Mouse (Mus musculus) megakaryocyte, adult 5-6 weeks (primary cell): ENCODE data around the gene Gm26741. TPM values are rescaled to one million over a fixed set of nuclear protein-coding genes. Genes with fewer than 3 reads are reported as not detected.
"Not testable (repeated sequence)": the region's sequence is repeated elsewhere in the genome, so short reads cannot be mapped to it uniquely, and the experiment has no call there.

Experiments
- ATAC-seq: 2 replicates; pipeline ENCODE4 v1.8.0; 2016; ENCODE audit warnings: mild to moderate bottlenecking, inconsistent platforms; ENCODE audit not compliant: poor library complexity, severe bottlenecking
- total RNA-seq, 2 experiments: library from RNA; stranded (forward) in 1 of 2; stranded (reverse) in 1 of 2; fragments of 153-499, 151-499 nt in 1 of 2; fragments of 221-1000, 200-1000 nt in 1 of 2; gene quantifications; 2 replicates each; pipeline versions ENCODE4 v1.2.3 to v1.2.4; 2015 to 2017

The Gm26741 gene
- not detected in 2 replicates for total RNA-seq (2015)
- total RNA-seq (2017) = not detected in 2 replicates

DNA sequence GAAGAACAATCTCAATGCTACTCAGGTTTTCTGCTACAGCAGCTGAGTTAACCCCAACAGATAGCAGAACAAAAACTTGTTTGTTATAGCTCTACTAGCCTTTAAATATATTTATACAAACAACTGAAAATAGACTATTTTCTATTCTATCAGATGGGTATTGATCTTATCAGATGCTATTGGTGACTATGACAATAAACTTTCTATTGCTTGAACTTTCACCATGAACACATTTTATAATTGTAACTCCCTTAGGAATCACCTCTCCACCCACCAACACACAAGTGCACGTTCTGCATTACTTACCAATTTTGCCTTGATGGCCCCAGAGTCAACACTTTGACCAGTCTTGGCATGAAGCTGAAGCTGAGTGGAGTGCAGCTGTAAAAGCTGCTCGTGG is at the start of gene Gm26741:
Gm26741 (plus strand) TSS at position 301 of the 400 bp plus-strand sequence.
- no peak for ATAC-seq

DNA sequence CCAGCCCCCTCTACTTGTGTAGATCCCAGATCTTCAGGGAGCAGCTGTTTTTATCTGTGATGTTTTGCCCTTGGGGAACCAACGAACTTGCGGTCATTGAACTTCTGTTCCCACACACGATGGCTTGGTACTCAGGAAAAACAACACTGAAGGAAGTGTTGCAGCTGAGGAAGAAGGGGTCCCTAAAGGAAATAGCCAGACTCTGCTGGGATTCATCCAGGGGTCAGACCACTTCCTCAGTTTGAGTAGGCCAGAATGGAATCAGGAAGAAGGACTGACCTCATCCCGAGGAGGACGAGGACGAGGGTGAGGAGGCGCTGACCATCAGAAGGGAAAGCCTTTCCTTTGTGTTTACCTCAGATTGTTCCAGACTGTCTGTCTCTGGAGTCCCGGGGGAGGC is 49.4 kb upstream of the Gm26741 start:
- ATAC-seq = no peak

DNA sequence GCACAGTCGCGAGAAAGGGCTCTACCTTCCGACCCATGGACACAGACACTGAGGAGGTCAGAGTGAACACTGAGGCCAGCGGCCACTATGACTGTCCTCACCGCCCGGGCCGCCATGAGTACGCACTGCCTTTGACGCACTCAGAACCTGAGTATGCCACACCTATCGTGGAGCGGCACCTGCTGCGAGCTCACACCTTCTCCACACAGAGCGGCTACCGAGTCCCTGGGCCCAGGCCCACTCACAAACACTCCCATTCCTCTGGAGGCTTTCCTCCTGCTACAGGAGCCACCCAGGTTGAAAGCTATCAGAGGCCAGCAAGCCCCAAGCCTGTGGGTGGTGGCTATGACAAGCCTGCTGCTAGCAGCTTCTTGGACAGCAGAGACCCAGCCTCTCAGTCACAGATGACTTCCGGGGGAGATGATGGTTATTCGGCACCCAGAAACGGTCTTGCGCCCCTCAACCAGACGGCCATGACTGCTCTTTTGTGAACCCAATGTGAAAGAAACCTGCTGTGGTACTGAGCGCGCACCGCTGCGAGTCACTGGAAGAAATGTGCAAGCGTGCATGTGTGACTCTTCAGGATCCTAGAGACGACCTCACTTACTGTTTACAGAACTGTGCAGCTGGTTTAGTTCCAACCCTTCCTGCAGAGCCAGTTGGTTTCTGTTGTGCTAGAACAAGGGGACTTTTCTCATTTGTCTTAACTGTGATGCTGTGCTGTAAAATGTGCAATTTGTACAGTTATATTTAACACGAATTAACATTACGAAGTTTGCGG is 38.9 kb upstream of the Gm26741 start:
- no peak for ATAC-seq

DNA sequence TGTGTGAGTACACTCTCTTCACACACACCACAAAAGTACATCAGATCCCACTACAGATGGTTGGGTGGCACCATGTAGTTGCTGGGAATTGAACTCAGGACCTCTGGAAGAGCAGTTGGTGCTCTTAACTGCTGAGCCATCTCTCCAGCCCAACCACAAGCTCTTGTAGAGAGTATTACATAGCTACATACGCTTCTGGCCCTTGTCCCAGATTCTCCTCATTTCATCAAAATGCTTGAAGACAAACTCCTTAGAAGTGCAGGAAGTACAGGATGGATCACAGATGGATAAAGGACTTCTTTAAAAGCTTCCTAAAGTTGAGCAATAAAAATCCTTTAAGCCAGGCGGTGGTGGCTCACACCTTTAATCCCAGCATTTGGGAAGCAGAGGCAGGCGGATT is 36.6 kb upstream of the Gm26741 start:
- ATAC-seq = no peak

DNA sequence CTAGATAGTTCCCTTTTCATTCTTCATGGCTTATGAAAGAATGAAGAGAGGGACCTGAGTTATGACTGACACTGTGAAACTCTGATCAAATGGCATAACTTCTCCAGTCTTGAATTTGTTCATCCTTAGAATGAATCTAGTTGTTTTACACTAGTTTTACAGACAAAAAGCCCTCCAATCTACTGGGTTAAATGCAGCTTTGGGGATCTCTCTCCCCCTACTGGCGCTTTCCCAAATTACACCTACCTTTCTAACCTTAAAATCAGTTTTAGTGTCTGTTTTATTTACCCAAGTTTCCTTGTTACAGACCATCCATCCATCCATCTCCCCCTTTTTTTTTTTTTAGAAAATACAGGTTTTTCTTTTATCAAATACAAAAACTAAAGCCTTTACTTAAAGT is 27.6 kb upstream of the Gm26741 start:
- 0 out of 2 replicates have a peak, but pooled peaks have one; percentile 43 for ATAC-seq

DNA sequence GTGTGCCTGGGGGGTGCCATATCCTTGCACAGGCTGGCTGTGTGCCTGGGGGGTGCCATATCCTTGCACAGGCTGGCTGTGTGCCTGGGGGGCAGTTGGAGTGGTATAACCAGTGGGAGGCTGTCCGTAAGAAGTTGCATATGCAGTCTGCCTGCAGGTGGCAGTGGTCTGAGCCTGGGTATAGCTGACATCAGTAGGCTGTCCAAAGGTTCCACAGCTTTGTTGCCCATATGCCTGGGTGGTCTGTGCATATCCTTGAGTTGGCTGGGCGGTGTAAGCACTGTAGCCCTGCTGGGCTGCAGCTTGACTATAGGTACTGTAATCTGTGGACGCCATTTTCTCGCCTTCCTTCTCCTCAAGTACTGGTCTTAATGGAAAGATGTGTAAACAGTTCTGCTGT is 15.2 kb upstream of the Gm26741 start:
- ATAC-seq = not testable (repeated sequence)

DNA sequence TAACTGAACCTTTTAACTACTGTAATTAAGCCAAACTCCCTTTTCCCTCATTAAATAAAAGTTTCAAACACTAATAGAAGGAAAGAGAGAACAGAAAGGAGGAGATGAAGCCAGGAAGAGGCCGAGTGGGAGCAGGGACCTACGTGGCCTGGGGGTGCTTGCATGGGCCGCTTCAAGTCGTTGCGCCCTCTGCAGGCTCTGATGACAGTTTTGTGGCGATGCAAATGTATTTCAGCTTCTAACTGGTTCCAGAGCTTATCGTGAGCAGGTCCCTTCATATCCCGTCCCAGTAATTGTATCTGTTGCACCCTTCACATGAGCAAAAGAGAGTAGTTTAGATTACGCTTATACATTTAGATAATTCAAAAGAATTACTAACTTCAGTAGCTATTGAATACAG is 5.4 kb upstream of the Gm26741 start:
- ATAC-seq = no peak

DNA sequence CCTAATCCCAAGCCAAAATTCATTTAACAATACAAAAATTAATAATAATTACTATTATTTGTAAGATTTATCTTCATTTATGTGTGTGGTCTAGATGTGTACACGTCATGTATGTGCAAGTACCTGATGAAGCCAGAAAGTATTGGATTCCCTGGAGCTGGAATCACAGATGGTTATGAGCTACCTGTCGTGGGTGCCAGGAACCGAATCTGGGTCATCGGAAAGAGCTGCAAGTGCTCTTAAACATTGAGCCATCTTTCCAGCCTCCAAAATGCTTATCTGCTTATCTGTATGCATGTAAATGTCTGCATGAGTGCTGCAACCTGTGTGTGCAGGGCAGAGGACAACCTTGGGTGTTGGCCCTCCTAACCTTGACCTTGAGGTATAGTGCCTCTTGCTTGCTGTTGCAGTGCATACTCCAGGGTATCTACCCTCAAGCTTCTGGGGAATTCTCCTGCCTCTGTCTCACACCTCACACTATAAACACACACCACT is 1.7 kb downstream of the Gm26741 start:
- ATAC-seq = no peak

DNA sequence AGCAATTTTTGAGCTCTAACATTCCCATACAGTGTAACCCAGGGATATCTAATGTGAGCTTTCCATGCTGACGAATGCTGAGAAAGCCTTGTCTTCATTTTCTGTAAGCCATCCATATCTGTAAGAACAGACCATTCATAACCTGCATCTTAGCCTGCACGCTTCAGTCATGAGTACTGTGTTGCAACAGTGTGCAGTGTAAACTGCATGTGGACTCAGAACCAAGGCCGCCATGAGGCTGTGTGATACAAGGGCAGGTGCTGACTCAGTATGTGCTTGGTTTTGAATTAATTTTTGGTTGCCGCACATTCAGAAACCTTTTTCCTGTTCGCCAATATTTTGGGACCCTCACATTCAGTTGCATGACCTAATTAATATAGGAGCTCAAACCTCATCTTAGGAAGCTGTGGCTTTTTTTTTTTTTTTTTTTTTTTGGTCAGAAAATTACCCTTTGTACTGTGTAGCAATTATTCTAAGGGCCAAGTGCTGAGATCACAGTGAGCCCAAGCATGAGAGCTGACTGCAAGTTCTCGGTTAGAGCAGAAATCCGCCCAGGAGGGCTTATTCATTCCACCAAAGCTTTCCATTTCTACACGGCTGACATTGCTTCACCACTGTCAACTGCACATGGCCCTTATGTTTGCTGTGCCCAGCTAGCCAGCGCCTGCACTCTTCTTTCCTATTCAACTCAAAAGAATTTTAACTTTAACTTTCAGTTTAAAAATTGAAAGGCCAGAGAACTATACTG is 2.5 kb downstream of the Gm26741 start:
- ATAC-seq = no peak

DNA sequence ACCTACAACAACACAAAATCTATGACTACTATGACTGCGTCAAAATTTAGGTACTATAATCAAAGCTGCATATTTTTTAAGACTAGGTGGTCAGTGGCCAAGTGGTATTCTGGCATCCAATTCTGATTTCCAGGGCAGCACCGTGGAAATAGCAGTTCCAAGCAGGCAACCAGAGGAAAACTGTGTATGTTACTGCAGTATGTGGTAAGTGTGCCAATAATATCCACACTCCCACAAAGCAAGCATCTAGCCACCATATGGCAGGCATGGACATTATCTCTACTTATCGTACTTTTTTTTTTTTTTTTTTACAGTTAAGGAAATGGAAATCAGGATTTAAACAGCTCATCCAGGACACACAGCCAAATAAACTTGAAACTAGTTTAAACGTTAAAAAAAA is 9.8 kb downstream of the Gm26741 start:
- no peak for ATAC-seq

DNA sequence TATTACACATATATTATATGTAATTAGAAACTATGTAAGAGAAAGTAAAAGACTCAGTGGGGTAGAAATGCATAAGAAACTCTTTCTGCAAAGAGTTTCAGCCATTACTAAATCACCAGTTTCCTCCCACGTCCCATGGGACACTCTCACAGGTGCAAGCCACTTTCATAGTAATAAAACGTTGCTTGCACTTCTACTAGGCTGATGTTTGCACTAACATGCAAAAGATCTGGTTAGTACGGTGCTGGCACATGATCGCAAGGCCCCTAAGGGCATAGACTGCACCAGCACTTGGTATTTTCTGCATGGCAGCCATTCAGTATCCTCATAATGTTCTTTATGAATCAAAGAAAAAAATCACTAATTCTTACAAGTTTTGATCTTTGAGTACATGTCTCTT is 15.3 kb downstream of the Gm26741 start:
- ATAC-seq = no peak

DNA sequence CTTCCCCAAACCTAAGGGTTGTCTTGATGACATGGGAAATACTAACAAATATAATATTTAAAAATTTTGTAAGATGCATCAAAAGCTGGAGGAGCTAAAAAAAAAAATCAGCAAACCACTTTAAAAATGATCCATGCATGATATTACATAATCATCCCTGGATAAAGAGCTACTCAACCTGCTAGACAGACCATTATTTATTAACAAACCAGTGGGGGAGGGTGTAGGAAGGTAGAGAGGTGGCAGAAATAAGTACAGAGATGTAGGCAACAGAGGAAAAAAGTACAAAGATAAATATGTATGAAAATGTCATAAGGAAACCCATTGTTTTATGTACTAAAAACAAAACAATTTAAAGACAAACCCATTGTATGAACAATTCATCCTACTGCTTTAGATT is 16.1 kb downstream of the Gm26741 start:
- ATAC-seq = no peak

DNA sequence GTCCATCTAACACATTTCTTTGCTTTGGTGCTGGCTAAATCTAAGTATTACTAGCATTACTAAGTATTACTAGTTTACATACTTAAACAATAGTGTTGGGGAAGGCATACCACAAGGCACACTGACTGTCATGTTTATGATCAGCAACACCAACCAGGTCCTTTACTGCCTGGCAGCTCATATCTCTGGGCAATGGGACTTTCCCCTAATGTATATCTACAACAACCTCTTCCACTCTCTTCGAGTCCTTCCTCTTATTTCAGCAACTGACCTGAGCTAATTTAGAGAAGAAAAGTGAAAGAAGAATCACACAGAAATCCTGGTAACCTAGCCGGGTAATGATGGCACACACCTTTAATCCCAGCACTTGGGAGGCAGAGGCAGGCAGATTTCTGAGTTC is 17.9 kb downstream of the Gm26741 start:
- peak; percentile 39; the same call in 1 of the 2 replicates for ATAC-seq

DNA sequence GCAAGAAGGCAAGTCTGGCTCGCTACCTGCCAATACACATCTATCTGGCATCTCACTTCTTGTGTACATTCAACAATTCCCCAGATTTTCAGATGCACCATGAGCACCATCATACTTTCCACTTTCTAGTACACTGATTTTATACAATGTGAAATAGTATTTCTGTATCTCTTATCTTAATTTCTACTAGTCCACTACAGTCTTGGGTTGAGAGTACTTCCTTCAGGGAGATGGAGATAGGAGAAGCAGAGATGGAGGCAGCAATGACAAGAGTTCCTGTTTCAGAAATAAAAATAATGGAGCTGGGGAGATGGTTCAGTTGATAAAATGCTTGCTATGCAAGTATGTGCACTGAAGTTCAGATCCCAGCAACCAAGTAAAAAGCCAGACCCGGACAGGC is 19.2 kb downstream of the Gm26741 start:
- ATAC-seq = no peak

DNA sequence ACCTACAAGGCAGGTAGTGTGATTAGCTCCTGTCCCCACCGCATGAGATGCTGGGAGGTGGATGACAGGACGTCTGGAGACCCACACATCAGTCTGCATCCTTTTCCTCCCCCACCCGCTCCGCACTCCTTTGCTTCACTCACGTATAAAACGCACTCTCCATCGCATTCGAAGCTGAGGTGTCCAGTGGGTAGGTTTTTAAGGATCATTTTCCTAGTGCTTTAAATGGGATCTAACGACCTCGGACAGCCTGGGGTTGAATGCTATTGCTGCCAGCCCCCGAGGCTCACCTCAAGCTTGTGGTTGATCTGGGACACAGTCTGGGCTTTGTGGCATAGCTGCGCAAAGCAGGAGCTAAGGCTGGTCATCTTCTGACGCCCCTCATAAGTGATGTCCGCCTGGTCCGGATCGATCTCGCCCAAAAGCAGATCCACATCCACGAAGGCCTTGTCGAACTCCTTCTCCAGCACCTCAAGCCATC is 22.8 kb downstream of the Gm26741 start:
- ATAC-seq = no peak

DNA sequence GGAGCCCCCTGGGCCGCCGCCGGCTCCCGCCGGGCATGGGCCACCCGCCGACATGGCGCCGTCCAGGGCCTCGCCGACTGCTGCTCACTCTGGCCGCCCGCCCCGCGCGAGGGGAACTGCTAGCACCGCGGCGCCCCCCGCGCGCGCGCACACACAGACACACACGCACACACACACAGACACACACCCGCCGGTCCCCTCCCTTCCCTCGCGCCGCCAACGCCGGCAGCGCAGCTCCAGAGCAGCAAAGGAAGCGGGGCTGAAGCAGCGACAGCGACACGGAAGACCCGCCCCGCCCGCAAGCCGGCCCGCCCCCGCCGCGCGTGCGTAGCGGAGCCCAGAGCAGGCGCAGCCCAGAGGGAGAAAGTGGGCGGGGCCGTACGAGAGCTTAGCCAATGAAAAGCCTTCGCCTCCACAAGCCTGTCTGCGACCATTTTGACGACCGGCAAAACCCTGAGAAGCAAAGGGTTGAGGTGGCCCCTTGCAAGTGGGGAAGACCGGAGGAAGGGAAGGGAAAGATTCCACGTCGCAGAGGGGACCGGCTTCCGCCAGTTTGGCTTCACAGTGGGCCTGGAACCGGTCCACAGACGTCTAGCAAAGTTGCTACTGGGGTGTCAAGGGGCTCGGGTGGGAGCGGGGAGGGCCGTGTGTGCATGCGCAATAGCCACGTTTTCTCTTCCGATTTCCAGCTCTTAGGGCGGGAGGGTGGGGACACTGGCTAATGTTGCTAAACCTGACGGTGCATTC is 23.5 kb downstream of the Gm26741 start, which contains the start of gene Gopc:
Gopc (minus strand) TSS at position 280 of the 747 bp plus-strand sequence.
- peak; percentile 88 for ATAC-seq

DNA sequence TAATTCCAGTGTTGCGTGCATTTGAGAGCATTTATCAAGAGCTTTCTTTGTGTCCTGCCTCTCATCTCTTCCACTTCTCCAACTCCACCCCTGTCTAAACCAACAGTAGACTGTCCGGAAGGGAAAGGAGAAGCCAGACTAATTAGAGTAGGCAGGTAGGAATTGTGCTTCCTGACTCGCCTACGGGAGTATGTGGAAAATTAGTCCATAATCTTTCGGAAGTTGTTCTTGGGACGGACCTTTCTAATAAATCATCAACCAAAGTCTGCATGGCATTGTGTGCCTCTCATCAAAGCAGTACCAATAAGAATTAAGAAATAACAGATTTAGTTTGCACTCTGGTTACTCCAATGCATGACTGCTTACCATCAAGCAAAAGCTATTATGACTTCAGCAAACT is 24.5 kb downstream of the Gm26741 start:
- no peak for ATAC-seq

DNA sequence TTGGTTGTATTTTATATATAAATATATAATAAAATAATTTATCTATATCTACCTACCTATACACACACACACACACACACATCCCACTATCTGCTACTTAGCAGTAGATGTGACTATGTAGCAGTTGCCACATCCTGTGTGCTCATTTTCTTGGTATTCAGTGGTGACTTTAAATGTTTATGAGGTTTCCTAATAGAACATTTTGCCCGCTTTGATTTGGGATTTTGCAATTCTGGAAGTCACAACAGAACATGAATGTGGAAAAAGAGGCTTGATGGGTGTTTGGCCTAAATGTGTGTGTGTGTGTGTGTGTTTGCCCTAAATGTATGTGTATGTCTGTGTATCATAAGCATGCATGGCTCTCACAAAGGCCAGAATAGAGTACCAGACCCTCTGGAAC is 25.0 kb downstream of the Gm26741 start:
- no peak for ATAC-seq

DNA sequence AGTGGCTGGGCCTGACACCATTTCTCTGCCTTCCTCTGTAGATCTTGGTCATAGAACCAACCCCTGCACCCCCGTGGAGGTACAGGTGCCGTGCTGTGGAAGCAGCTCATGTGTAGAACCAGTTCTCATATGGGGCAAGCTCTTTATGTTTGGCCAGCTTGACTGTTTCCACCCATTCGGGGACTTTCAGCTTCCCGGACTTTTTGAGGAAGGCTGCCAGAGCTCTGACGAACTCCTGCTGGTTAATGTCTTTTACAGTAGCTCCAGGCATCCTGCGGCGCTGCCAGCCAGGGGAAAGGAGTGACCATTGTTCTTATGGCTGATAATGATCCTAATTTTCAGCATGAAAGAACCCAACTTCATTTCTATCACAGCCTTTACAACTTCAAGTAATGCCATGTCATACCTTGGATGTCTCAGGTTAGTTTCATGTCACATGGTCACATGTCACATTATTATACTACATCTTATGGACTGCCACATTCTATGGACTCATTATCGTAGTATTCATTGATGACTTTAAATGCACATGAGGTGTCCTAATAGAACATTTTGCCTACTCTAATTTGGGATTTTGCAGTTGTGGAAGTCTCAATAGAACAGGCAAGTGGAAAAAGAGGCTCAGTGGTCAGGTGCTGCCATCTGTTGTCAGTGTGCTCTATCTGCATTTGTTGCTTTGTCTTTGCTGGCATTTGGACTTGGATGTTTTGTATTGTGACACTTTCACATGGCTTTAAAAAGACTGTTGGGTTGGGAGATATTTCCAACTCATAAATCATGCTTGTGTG is 26.4 kb downstream of the Gm26741 start:
- ATAC-seq = peak; percentile 34

DNA sequence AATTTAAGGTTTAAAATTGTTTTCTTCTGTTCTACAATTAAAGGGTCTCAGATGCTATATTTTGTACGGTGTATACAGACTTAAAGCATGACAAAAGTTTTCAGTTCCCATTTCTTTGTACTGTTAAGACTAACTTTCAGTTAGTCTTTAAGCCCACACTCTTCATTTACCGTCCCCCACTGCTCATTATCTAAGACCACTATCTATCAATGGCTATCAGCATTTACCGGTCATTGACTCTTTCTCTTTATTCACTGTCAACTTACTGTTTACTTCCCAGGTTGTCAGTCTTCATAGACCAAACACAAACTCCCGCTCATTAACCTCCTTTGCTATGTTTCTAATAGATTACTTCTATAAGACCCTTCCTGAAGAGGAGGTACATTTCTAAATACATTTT is 28.6 kb downstream of the Gm26741 start:
- ATAC-seq = no peak
